Mouse (Mus musculus) kidney, postnatal 14 days (tissue): ENCODE results near the gene Gm44790.

ENCODE experiments used
- DNase-seq: peaks from one replicate; pipeline ENCODE4 v3.0.0; 2022; ENCODE audit warnings: mixed read lengths

Gm44790 gene

GRCm38 (mm10) chr6:86404100-86404861, 22.2 kb upstream of the Gm44790 start, which contains the start of gene Tia1:
TSS of gene Tia1 (plus strand) at chr6:86404219.
- DNase-seq = peak; percentile 98

- DNase-seq = no peak
These were observed 21.5 kb upstream of the Gm44790 start for GRCm38 (mm10) chr6:86404996-86405395.

- no peak for DNase-seq
These were observed 20.2 kb upstream of the Gm44790 start for GRCm38 (mm10) chr6:86406306-86406705.

- DNase-seq = no peak
These were observed 7.7 kb upstream of the Gm44790 start for GRCm38 (mm10) chr6:86418711-86419110.

DNA sequence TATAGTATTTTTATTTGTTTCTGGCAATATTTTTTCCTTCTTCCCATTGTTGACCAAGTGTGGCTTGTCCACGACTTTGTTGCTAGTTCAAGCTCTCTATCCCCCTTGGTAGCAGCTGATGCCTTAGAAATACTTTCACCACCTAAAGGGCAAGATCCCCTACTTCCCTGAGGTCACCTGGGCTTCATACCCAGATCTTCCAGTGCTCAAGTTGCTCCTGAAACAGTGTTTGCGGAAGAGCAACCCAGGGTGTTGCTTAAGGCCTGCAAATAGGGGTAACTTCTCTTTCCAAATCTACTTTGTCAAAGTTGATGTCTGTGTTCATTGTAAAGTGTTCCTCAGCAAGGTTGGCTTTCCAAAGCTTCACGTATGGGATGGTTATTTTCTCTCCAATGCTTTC, 7.2 kb upstream of the Gm44790 start:
- DNase-seq = no peak

DNA sequence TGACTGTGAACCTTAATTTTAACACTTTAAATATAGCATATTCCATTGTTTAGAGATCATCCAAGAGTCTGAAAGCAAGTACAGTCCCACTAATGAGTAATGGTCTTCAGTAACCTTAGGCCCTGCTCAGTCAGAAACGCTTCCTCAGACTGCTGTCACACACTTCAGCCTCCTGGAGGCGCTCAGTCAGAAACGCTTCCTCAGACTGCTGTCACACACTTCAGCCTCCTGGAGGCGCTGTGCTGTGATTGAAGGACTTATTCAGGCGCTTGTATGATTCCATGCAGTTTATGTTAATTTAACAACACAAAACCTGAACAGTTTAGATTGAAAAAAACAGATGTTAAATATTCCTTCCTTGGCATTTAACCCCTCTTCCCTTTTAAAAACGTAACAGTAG, 6.0 kb upstream of the Gm44790 start:
- DNase-seq = no peak

- DNase-seq = no peak
These were observed 5.1 kb downstream of the Gm44790 start for GRCm38 (mm10) chr6:86431531-86431930.

GRCm38 (mm10) chr6:86433696-86434095, 7.2 kb downstream of the Gm44790 start:
- DNase-seq = no peak

- peak; percentile 68 for DNase-seq
These were observed 11.3 kb downstream of the Gm44790 start for GRCm38 (mm10) chr6:86437711-86438110.

DNA sequence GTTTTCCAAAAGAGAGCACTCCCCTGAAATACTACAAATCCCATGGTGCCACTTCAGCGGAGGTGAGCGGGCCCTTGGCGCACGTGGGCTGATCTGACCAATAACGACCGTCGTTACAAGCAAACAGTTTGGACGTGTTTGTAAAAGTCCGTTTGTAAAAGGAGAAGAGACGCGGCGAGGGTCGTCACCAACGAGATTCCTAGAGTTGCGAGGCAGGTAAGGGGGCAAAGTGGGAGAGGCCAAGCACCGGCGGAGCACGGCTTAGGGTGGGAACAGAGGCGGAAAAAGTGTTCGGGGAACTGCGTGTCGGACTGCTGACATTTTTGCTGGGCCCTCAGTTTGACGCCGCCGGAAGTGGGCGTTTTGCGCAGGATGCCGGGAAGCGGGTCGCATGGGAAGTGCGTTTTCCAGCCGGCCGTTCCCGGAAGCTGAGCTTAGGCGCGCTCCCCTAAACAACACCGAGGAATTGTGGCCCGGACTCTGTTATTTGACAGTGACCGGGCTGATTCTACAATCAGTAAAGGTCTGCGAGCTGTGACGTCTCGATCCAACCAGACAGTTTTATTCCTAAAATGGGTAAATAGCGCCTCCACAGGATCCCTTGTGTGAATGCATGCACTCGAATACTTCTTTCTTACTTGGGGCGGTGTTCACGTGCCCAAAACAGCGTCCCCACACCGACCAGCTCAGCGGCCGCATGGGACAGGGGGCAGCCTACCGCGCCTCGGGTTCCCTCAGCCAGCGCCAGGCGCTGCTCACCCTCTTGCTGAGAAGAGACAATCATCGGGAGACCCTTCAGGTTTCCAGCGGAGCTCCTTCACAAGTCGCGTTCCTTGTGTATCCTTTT, 12.0 kb downstream of the Gm44790 start, which contains the start of gene C87436:
C87436 (plus strand) TSS at position 103 of the 847 bp plus-strand sequence.
- DNase-seq = peak; percentile 96

GRCm38 (mm10) chr6:86439119-86439496, 12.7 kb downstream of the Gm44790 start:
- DNase-seq = no peak

GRCm38 (mm10) chr6:86439531-86439930, 13.1 kb downstream of the Gm44790 start:
- DNase-seq = no peak

DNA sequence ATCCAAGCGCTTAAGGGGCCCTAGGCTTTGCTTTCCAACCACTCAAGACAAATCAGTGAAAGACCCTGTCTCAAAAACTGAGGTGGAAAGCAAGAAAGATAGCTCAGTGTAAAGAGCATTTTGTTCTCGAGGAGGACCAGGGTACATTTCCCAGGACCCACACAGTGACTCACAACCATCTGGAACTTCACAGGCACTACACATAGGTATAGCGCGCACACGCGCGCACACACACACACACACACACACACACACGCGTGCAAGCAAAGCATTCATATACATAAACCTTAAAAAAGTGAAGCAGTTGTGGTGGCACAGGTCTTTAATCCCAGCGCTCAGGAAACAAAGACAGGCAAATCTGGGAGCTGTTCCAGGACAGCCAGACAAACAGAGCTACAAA, 15.1 kb downstream of the Gm44790 start:
- DNase-seq = no peak

DNA sequence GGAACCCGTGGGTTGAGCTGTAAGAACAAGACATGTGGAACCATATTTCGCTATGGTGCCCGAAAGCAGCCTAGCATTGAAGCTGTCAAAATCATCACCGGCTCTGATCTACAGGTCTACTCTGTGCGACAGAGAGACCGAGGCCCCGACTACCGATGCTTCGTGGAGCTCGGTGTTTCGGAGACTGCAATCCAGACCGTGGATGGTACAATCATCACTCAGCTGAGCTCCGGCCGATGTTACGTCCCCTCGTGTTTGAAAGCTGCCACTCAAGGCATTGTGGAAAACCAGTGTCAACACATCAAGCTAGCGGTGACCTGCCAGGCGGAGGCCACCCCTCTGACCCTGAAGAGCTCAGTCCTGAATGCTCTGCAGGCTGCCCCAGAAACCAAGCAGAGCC, 19.1 kb downstream of the Gm44790 start:
- DNase-seq = no peak

- DNase-seq = no peak
These were observed 20.6 kb downstream of the Gm44790 start for GRCm38 (mm10) chr6:86446927-86447568.

- DNase-seq = no peak
These were observed 30.3 kb downstream of the Gm44790 start for GRCm38 (mm10) chr6:86456727-86457126.

- DNase-seq = no peak
These were observed 36.6 kb downstream of the Gm44790 start for GRCm38 (mm10) chr6:86463079-86463478.

GRCm38 (mm10) chr6:86471317-86471716, 44.9 kb downstream of the Gm44790 start:
- DNase-seq = no peak

DNA sequence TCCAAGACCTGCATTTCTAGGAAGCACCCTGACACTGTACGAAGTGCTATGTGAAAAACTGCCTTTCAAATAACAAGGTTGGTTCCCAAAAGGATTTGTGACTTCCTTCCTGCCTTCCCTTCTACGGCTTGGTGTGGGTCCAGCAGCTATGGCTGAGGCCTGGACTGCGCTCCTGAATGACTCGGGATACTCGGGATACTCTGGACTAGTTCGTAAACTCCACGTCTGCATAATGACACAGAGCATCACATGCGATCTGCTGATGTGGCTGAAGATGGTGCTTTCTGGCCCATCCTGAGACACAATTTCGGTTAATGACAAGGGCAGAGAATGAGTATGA, 45.3 kb downstream of the Gm44790 start:
- DNase-seq = no peak

DNA sequence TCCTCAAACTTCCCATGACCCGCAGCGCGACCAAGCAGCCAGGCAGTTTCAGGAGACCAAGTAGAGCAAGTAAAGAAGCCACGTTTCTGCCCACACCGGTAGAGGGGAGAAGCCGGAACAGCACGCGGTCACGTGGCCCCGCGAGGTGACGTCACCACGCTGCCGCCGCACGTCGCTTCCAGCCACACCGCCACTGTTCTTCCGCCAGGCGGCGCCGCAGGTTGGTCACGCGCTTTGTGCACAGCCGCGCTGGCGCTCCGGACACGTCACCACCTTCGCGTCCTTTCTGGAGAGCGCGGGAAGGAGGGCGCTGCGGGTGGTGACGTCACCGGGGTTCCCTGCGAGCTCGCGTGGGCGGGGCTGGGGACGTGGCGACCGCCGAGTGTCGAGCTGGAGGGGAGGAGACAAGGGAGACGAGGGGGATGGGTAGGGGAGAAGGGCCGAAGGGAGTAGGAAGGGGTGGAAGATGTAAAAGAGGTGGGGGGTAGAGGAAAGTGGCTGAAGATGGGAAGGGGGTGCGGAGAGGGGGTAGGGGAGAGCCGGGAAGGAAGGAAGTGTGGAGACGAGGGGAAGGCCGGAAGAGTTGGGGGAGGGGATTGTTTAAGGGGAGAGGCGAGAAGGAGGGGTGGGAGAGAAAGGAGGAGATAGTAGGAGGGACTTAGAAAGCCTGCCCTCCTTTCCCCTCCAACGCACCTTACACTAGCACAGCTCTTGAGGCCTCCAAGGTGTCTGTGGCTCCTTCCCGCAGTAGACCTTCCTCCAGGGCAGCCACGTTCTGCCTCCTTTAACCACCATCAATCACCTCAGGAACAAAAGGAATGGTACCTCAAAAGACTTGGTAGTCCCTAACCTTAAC, 45.9 kb downstream of the Gm44790 start:
- DNase-seq = peak; percentile 100

- DNase-seq = peak; percentile 32
These were observed 46.6 kb downstream of the Gm44790 start for GRCm38 (mm10) chr6:86473077-86473476.

GRCm38 (mm10) chr6:86474072-86474471, 47.6 kb downstream of the Gm44790 start:
- no peak for DNase-seq
